Mouse (Mus musculus) CH12.LX (cell line): ENCODE data around the gene Ptp4a2.

Experiments
- CTCF ChIP-seq, 2 experiments: IDR thresholded peaks in 1 of 2; conservative IDR thresholded peaks in 1 of 2; 2 replicates each; pipeline ENCODE4 v1.5.1; 2011 to 2012; ENCODE audit warnings: low read depth in 2 of 2, low read length in 2 of 2, improper control_type of control experiment in 1 of 2, inconsistent platforms in 1 of 2, mild to moderate bottlenecking in 1 of 2, moderate library complexity in 1 of 2
- EP300 ChIP-seq: IDR thresholded peaks from 2 replicates; pipeline ENCODE4 v1.6.1; 2011; ENCODE audit warnings: low read length, improper control_type of control experiment
- POLR2A ChIP-seq: IDR thresholded peaks from 2 replicates; pipeline ENCODE4 v1.6.1; 2011; ENCODE audit warnings: low read depth, mild to moderate bottlenecking, improper control_type of control experiment, low read length
- UBTF ChIP-seq: IDR thresholded peaks from 2 replicates; pipeline ENCODE4 v1.6.1; 2012; ENCODE audit warnings: low read depth, mild to moderate bottlenecking, inconsistent platforms, low read length, improper control_type of control experiment, moderate library complexity

- TF ChIP-seq POLR2A, result no peak
- no peak for TF ChIP-seq EP300
- TF ChIP-seq UBTF, result no peak
- no peak for TF ChIP-seq CTCF (conservative IDR thresholded peaks at IDR 0.05 in 1 of 2, IDR thresholded peaks at IDR 0.05 in 1 of 2; ENCODE audit: low read depth in 2 of 2, low read length in 2 of 2)
These were observed 43.6 kb downstream of the Ptp4a2 start for GRCm38 (mm10) chr4:129854615-129855014.
